Mouse (Mus musculus): Measurements from ENCODE around the gene Zswim3. TPM values are rescaled to one million over a fixed set of nuclear protein-coding genes. Genes with fewer than 3 reads are reported as not detected.

Gene Zswim3
- polyA plus RNA-seq (2016; fragmentation: Nextera tagmentation; extraction: Ambion mirVana) = 8.5 TPM in 2 replicates

DNA sequence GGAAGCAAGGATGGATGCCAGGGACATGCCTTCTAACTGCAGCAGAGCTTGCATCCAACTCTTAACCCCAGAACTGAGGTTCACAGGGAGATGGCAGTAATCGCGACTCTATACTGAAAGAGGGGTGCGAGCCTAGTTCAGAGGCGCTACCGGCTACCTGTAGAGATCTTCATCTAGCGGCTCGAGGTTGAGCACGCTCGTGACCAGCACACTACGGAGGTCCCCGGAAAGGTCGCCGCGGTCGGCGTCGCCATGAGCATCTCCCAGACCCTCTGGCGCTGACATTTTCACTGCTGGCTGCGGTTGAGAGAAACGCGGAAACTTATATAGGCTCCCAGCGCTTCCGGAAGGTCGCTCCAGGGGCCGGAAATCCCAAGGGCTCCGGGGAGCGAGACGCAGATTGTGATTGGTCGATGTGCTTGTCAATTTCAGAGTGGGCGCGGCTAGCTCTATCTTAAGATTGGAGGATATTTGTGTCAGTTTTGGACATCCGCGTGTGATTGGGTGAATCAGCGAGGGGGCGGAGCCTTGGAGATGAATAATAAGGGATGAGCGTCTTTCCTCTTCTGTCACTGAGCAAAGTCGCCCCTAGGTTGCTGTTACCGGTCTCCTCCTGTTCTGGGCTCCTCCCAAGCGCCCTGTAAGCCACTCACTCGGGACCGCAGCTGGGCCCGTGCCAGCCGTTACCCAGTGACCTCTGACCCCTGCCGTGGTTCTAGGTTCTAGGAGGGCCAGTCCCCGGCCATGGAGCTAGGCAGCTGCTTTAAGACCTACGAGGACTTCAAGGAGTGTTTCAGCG is at the start of gene Zswim3, which contains the start of gene Acot8:
Zswim3 (plus strand) TSS at position 566 of the 799 bp plus-strand sequence.
Acot8 (minus strand) TSS at position 350 of the 799 bp plus-strand sequence.
- H3K27ac ChIP-seq = peak within 1 kb of the TSS; percentile 73
- H3K27me3 ChIP-seq = no peaks in the 10 kb centered on the region

GRCm38 (mm10) chr2:164757841-164758240 is 47.1 kb upstream of the Zswim3 start:
- Histone ChIP-seq H3K9me3 (no peaks in the 10 kb centered on the region), H3K36me3 (peaks cover 99% of the 10 kb centered on the region), H3K4me2 (no peak overlapping the region), H3K4me3 (replicated peaks) (no peak overlapping the region), H3K4me1 (replicated peaks) (no peaks in the 10 kb centered on the region), H3K9ac (replicated peaks) (no peak overlapping the region), H3K27me3 (no peaks in the 10 kb centered on the region), H3K27ac (no peak overlapping the region)
- no peak for ATAC-seq (ENCODE audit: insufficient number of reproducible peaks, insufficient read depth, low FRiP score, low TSS enrichment, low read depth)
- 87% methylated on average over 11 of the region's 11 CpGs for WGBS

More for the DNA sequence above, at the start of gene Zswim3, which contains the start of gene Acot8:
- under 1% methylated on average over 47 of the region's 47 CpGs for WGBS
- H3K4me2 ChIP-seq = peak within 1 kb of the TSS; percentile 90
- H3K4me1 ChIP-seq (replicated peaks) = peaks cover 20% of the 10 kb centered on the region
- peak within 1 kb of the TSS; percentile 79 for H3K4me3 ChIP-seq (replicated peaks)
- peak; percentile 94 for ATAC-seq (ENCODE audit: insufficient number of reproducible peaks, insufficient read depth, low FRiP score, low TSS enrichment, low read depth)
- H3K9ac ChIP-seq (replicated peaks) = peak within 1 kb of the TSS; percentile 81
- H3K9me3 ChIP-seq = no peaks in the 10 kb centered on the region
- peaks cover 35% of the 10 kb centered on the region for H3K36me3 ChIP-seq

- H3K27me3 ChIP-seq = no peaks in the 10 kb centered on the region
- no peak for ATAC-seq (ENCODE audit: insufficient number of reproducible peaks, insufficient read depth, low FRiP score, low TSS enrichment, low read depth)
- H3K27ac ChIP-seq = no peak overlapping the region
- no peak overlapping the region for H3K4me3 ChIP-seq (replicated peaks)
- peaks cover 99% of the 10 kb centered on the region for H3K36me3 ChIP-seq
- 63% methylated on average over 1 of the region's 1 CpGs for WGBS
- no peaks in the 10 kb centered on the region for H3K4me1 ChIP-seq (replicated peaks)
- no peak overlapping the region for H3K9ac ChIP-seq (replicated peaks)
- no peak overlapping the region for H3K4me2 ChIP-seq
- no peaks in the 10 kb centered on the region for H3K9me3 ChIP-seq
Observed at GRCm38 (mm10) chr2:164758692-164759091, 46.2 kb upstream of the Zswim3 start.

DNA sequence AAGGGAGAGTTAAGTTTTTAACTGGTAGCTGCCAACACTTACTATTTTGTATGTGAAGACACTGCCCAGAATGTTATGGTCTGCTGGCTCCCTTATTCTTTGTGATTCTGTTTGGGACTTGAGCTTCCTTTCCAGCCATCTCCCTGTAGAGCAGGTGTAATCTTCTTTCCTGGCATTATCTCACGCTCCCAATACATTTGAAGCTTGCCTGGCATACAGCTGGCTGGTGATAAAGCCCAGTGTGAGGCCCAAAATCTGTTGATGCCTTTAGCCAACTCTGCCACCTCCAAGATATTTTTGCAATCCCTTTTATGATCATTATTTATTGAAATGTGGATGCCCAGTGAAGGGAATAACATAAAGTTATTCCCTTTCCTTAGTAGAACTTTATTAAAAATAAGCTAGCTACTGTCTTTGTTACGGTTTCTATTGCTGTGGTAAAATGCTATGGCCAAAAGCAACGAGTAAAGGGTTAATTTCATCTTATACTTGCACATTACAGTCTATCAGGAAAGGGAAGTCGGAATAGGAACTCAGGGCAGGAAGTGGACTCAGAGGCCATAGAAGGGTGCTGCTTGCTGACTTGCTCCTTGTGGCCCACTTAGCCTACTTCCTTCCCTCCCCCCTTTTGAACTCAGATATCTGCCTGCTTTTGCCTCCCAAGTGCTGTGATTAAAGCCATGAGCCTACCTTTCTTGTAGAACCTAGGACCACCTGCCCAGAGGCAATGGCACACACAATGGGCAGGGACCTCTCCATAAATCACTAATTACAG is 44.7 kb upstream of the Zswim3 start:
- ATAC-seq (ENCODE audit: insufficient number of reproducible peaks, insufficient read depth, low FRiP score, low TSS enrichment, low read depth) = no peak
- H3K27me3 ChIP-seq = no peaks in the 10 kb centered on the region
- WGBS = 90% methylated on average over 4 of the region's 4 CpGs

DNA sequence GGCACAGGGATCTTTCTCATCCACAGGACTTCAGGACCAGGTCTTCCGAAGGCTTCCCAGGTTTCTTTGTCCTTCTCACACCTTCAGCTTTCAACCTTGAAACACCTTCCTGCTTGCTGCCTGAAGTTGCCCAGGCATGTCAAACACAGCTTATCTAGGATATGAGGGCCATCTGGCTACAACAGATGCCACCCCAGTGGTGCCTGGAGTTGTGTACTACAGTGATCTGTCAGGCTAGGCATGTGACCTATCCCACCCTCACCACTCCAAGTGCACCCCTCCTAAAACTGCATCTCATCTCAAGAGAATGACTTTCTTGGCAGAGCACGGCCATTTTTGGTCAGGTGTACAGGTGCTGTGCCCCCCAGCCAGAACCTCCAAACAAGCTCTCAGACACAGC is 43.4 kb upstream of the Zswim3 start:
- WGBS = 94% methylated on average over 2 of the region's 2 CpGs
- Histone ChIP-seq H3K4me3 (replicated peaks) (no peak overlapping the region), H3K36me3 (peaks cover 94% of the 10 kb centered on the region), H3K9me3 (no peaks in the 10 kb centered on the region), H3K27me3 (no peaks in the 10 kb centered on the region), H3K4me2 (no peak overlapping the region), H3K27ac (no peak overlapping the region), H3K4me1 (replicated peaks) (no peaks in the 10 kb centered on the region), H3K9ac (replicated peaks) (no peak overlapping the region)
- no peak for ATAC-seq (ENCODE audit: insufficient number of reproducible peaks, insufficient read depth, low FRiP score, low TSS enrichment, low read depth)

More for the DNA sequence above, 44.7 kb upstream of the Zswim3 start:
- Histone ChIP-seq H3K27ac (no peak overlapping the region), H3K9ac (replicated peaks) (no peak overlapping the region), H3K4me1 (replicated peaks) (no peaks in the 10 kb centered on the region), H3K36me3 (peaks cover 94% of the 10 kb centered on the region), H3K4me3 (replicated peaks) (no peak overlapping the region), H3K9me3 (no peaks in the 10 kb centered on the region), H3K4me2 (no peak overlapping the region)

DNA sequence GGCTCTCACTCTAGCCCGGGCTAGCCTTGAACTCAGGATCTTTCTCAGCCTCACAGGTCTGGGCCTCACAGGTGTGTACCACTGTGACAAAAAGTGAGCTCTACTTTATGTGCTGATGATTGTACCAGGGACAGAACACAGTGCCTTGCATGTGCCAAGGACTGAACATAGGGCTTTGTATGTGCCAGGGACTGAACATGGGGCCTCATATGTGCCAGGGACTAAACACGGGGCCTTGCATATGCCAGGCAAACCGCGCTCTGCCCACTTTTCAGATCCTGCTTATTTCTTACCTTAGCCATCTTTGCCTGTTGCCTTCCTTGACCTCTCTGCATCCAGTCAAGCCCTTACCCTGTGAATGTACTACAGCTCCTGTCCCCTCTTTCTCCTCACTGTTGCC is 42.9 kb upstream of the Zswim3 start:
- H3K36me3 ChIP-seq = peaks cover 94% of the 10 kb centered on the region
- H3K4me1 ChIP-seq (replicated peaks) = no peaks in the 10 kb centered on the region
- no peaks in the 10 kb centered on the region for H3K9me3 ChIP-seq
- no peak overlapping the region for H3K4me2 ChIP-seq
- H3K4me3 ChIP-seq (replicated peaks) = no peak overlapping the region
- H3K27me3 ChIP-seq = no peaks in the 10 kb centered on the region
- no peak overlapping the region for H3K27ac ChIP-seq
- ATAC-seq (ENCODE audit: insufficient number of reproducible peaks, insufficient read depth, low FRiP score, low TSS enrichment, low read depth) = no peak
- H3K9ac ChIP-seq (replicated peaks) = no peak overlapping the region
- WGBS = 99% methylated on average over 4 of the region's 4 CpGs

DNA sequence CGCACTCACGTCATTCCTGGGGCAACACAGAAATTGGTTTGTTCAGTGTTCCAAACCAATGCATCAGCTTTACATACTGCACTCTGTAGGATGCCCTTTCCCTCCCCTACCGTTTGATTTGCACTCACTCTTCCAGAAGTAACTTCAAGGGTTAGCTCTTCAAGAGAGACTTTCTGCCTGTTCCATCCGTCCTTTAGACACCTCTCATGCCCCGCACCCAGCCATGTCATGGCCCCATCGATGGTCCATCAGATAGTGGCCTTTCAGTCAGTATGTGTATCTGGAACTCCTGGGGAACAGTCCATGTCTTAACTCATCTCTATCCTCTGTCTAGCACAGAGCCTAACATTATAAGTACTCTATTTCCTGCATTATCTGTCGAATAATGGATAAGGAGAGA is 42.3 kb upstream of the Zswim3 start:
- H3K4me3 ChIP-seq (replicated peaks) = no peak overlapping the region
- H3K36me3 ChIP-seq = peaks cover 94% of the 10 kb centered on the region
- no peaks in the 10 kb centered on the region for H3K9me3 ChIP-seq
- 94% methylated on average over 7 of the region's 7 CpGs for WGBS
- ATAC-seq (ENCODE audit: insufficient number of reproducible peaks, insufficient read depth, low FRiP score, low TSS enrichment, low read depth) = no peak
- no peaks in the 10 kb centered on the region for H3K4me1 ChIP-seq (replicated peaks)
- no peak overlapping the region for H3K4me2 ChIP-seq
- H3K27me3 ChIP-seq = no peaks in the 10 kb centered on the region
- no peak overlapping the region for H3K9ac ChIP-seq (replicated peaks)
- no peak overlapping the region for H3K27ac ChIP-seq

- H3K36me3 ChIP-seq = peaks cover 70% of the 10 kb centered on the region
Observed at GRCm38 (mm10) chr2:164765841-164766240, 39.1 kb upstream of the Zswim3 start.

GRCm38 (mm10) chr2:164767812-164768540 is 36.9 kb upstream of the Zswim3 start:
- no peak overlapping the region for H3K4me3 ChIP-seq (replicated peaks)
- no peaks in the 10 kb centered on the region for H3K27me3 ChIP-seq
- H3K9ac ChIP-seq (replicated peaks) = no peak overlapping the region
- WGBS = 91% methylated on average over 15 of the region's 15 CpGs
- H3K27ac ChIP-seq = peak overlapping the region; percentile 35; the same call in 1 of the 2 replicates
- peaks cover 69% of the 10 kb centered on the region for H3K36me3 ChIP-seq
- H3K4me2 ChIP-seq = no peak overlapping the region
- H3K4me1 ChIP-seq (replicated peaks) = peaks cover 23% of the 10 kb centered on the region
- ATAC-seq (ENCODE audit: insufficient number of reproducible peaks, insufficient read depth, low FRiP score, low TSS enrichment, low read depth) = no peak
- no peaks in the 10 kb centered on the region for H3K9me3 ChIP-seq

More at GRCm38 (mm10) chr2:164765841-164766240, 39.1 kb upstream of the Zswim3 start:
- no peak overlapping the region for H3K27ac ChIP-seq
- H3K4me2 ChIP-seq = no peak overlapping the region
- H3K27me3 ChIP-seq = no peaks in the 10 kb centered on the region
- 75% methylated on average over 3 of the region's 3 CpGs for WGBS
- H3K9me3 ChIP-seq = no peaks in the 10 kb centered on the region
- no peak overlapping the region for H3K9ac ChIP-seq (replicated peaks)
- no peak for ATAC-seq (ENCODE audit: insufficient number of reproducible peaks, insufficient read depth, low FRiP score, low TSS enrichment, low read depth)
- peaks cover 8% of the 10 kb centered on the region for H3K4me1 ChIP-seq (replicated peaks)
- H3K4me3 ChIP-seq (replicated peaks) = no peak overlapping the region

- WGBS = 2% methylated on average over 53 of the region's 53 CpGs
- Histone ChIP-seq H3K4me2 (peak within 1 kb of the TSS; percentile 85), H3K4me3 (replicated peaks) (peak within 1 kb of the TSS; percentile 87), H3K27me3 (no peaks in the 10 kb centered on the region), H3K4me1 (replicated peaks) (peaks cover 23% of the 10 kb centered on the region), H3K36me3 (peaks cover 63% of the 10 kb centered on the region), H3K9me3 (no peaks in the 10 kb centered on the region), H3K9ac (replicated peaks) (peak within 1 kb of the TSS; percentile 86), H3K27ac (peak within 1 kb of the TSS; percentile 74; the same call in 1 of the 2 replicates)
- peak; percentile 98 for ATAC-seq (ENCODE audit: insufficient number of reproducible peaks, insufficient read depth, low FRiP score, low TSS enrichment, low read depth)
Observed at GRCm38 (mm10) chr2:164769258-164770037, 35.5 kb upstream of the Zswim3 start, which contains the start of gene Ube2c. Gene Ube2c (plus strand): TSS chr2:164769898.

All from limb, embryonic 12.5 days (tissue).